Mouse (Mus musculus) erythroblast, embryonic 14.5 days (primary cell): ENCODE results near the gene Socs7. TPM values are rescaled to one million over a fixed set of nuclear protein-coding genes. Genes with fewer than 3 reads are reported as not detected.

Experiments used
- H3K27me3 ChIP-seq: 2 replicates; pipeline ENCODE4 v1.6.1; 2012; ENCODE audit warnings: inconsistent platforms; ENCODE audit not compliant: control insufficient read depth
- H3K36me3 ChIP-seq: 2 replicates; pipeline ENCODE4 v1.6.1; 2012; ENCODE audit warnings: mild to moderate bottlenecking, inconsistent platforms; ENCODE audit not compliant: control insufficient read depth
- H3K4me1 ChIP-seq: 2 replicates; pipeline ENCODE4 v1.6.1; 2012; ENCODE audit warnings: inconsistent platforms; ENCODE audit not compliant: control insufficient read depth
- H3K4me3 ChIP-seq: replicated peaks from 2 replicates; pipeline ENCODE3; 2012; ENCODE audit warnings: moderate library complexity, mild to moderate bottlenecking, inconsistent platforms
- H3K9me3 ChIP-seq: 2 replicates; pipeline ENCODE4 v1.6.1; 2012; ENCODE audit warnings: low read length, inconsistent platforms, mixed read lengths; ENCODE audit not compliant: control insufficient read depth
- GATA1 ChIP-seq: IDR thresholded peaks from 2 replicates; pipeline ENCODE4 v1.6.1; 2012; ENCODE audit warnings: low read length, inconsistent platforms, mixed read lengths
- TAL1 ChIP-seq: IDR thresholded peaks from 3 replicates; pipeline ENCODE4 v1.6.1; 2012; ENCODE audit warnings: low read length, inconsistent platforms, mixed read lengths
- polyA plus RNA-seq: library from polyadenylated mRNA; stranded (reverse); fragments of >175 nt; gene quantifications from 2 replicates; pipeline ENCODE4 v1.2.3, GENCODE M21; 2012

Gene Socs7
- polyA plus RNA-seq, 1 experiment = 0.19 TPM

DNA sequence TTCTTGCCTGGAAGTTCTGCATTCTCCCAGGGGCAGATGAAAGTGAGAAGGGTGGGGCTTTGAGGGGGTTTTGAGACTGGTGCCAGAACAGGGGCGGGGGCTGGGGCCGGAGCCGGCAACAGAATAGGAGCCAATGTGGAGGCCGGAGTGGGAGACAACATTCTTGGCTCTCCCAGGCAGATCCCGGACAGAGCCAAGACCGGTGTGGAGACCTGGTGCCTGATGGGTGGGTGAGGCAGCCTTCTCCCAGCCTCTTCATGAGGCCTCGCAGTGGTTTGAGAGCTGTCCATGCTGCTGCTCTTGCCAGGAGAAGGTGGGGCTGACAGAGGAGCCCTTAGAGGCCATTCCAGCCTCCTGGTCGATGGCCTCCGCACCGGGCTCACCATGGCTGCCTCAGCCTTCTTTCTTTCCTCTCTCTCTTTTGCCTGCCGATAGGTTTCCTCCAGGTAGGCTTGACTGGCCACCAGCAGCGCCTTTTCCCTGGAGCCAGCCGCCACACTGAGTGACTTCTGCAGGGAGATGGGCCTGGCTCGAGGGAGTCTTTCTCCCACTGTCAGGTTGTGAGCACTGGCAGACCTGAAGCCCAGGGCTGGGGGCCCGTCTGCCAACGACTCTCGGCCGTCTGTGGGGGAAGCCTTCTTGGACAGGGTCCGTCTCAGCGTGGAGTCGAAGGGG is 23.9 kb upstream of the Socs7 start:
- TF ChIP-seq GATA1 (no peak), TAL1 (no peak)
- Histone ChIP-seq H3K9me3 (no peaks in the 10 kb centered on the region), H3K36me3 (no peaks in the 10 kb centered on the region), H3K27me3 (peaks cover 49% of the 10 kb centered on the region), H3K4me3 (no peak overlapping the region), H3K4me1 (peaks cover 1% of the 10 kb centered on the region)

GRCm38 (mm10) chr11:97338977-97339315 is 23.4 kb upstream of the Socs7 start:
- TF ChIP-seq GATA1 (no peak), TAL1 (no peak)
- no peak overlapping the region for H3K4me3 ChIP-seq
- H3K27me3 ChIP-seq = peaks cover 51% of the 10 kb centered on the region
- no peaks in the 10 kb centered on the region for H3K36me3 ChIP-seq
- H3K9me3 ChIP-seq = no peaks in the 10 kb centered on the region
- peaks cover 6% of the 10 kb centered on the region for H3K4me1 ChIP-seq

- Histone ChIP-seq H3K9me3 (no peaks in the 10 kb centered on the region), H3K4me3 (no peak overlapping the region), H3K36me3 (no peaks in the 10 kb centered on the region), H3K27me3 (peaks cover 36% of the 10 kb centered on the region), H3K4me1 (peaks cover 8% of the 10 kb centered on the region)
- TF ChIP-seq GATA1 = no peak
- no peak for TF ChIP-seq TAL1
Measured at GRCm38 (mm10) chr11:97343175-97343574, 19.2 kb upstream of the Socs7 start.

- Histone ChIP-seq H3K27me3 (peaks cover 32% of the 10 kb centered on the region), H3K4me1 (peaks cover 8% of the 10 kb centered on the region), H3K9me3 (no peaks in the 10 kb centered on the region), H3K4me3 (peak overlapping the region; percentile 17), H3K36me3 (no peaks in the 10 kb centered on the region)
- no peak for TF ChIP-seq TAL1
Measured at GRCm38 (mm10) chr11:97343619-97344018, 18.7 kb upstream of the Socs7 start.

DNA sequence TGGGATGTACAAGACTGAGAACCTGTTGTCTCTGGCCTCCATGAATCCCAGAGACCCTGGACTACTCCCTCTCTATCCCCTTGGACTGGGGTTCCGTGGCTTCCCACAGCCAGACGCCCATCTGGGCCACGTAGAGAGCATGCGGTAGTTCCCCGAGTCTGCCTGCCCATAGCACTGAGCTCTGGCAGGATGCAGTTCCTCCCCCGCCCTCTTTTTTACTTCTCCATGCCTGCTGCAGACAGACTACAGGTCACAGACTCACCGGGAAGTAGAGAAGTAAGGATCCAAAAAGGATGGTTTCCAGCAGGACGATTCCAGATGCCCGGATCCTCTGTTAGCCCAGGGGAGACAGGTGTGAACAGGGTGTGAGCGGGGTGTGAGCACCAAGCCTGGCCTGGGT is 16.9 kb upstream of the Socs7 start:
- Histone ChIP-seq H3K4me3 (no peak overlapping the region), H3K9me3 (no peaks in the 10 kb centered on the region), H3K36me3 (no peaks in the 10 kb centered on the region), H3K27me3 (peaks cover 29% of the 10 kb centered on the region), H3K4me1 (peaks cover 14% of the 10 kb centered on the region)
- no peak for TF ChIP-seq GATA1
- TF ChIP-seq TAL1 = no peak

DNA sequence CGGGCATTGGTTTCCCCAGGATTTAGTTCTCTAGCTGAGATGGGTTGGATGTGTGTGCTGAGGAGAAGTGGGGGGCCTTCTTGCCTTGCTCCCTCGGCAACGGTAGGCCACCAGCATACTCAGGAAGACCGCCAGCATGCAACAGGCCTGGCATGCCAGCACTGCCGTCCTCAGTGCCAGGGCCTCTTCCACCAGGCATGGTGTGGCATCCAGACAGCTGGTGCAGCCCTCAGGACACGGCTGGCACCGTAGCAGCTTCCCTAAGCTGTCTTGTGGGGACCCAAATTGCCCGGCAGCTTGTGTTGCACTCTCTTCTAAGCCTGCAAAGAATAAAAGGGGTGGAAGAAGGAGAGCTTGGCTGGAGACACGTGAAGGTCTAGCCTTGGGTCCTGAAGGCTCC is 16.0 kb upstream of the Socs7 start:
- no peak for TF ChIP-seq TAL1
- TF ChIP-seq GATA1 = no peak
- H3K27me3 ChIP-seq = peaks cover 28% of the 10 kb centered on the region
- peaks cover 14% of the 10 kb centered on the region for H3K4me1 ChIP-seq
- H3K9me3 ChIP-seq = no peaks in the 10 kb centered on the region
- no peak overlapping the region for H3K4me3 ChIP-seq
- H3K36me3 ChIP-seq = no peaks in the 10 kb centered on the region

DNA sequence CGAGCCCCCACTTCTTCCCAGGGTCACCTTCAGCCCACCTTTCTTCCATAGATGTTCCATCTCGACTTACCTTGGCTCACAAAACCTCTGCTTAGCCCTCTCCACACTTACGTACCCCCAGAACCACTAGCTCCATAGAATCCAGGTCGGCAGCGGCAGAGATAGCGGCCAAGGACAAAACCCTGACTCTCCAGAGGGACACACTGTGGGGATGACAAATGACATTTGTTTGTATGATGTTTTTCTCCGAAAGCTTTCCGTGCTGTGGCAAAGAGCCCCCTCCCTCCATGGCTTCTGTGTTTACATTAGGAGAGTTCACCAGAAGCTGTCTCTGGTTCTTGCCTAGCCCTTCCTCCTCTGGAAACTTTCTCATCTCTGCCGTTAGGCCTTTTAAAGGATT is 15.1 kb upstream of the Socs7 start:
- Histone ChIP-seq H3K36me3 (no peaks in the 10 kb centered on the region), H3K4me3 (no peak overlapping the region), H3K9me3 (no peaks in the 10 kb centered on the region), H3K27me3 (peaks cover 26% of the 10 kb centered on the region), H3K4me1 (peaks cover 14% of the 10 kb centered on the region)
- TF ChIP-seq GATA1 (no peak), TAL1 (no peak)

DNA sequence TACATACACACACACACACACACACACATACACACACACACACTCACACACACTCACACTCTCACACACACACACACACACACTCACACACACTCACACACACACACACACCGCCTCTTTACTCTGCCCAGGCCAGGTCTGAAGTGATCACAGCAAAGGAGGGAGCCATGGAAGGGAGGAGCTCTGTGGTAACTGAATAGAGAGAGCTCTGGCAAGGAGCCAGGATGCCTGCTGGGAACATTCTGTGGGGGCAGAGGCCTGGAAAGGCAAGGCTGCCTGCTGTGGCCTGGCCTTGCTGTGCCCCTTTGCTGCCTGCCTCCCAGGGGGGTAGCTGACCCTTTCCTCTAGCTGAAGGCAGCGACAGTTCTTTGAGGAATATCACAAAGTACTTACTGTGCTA is 12.3 kb upstream of the Socs7 start:
- Histone ChIP-seq H3K4me1 (peaks cover 6% of the 10 kb centered on the region), H3K4me3 (no peak overlapping the region), H3K36me3 (no peaks in the 10 kb centered on the region), H3K9me3 (no peaks in the 10 kb centered on the region), H3K27me3 (peaks cover 21% of the 10 kb centered on the region)
- TF ChIP-seq TAL1 = no peak
- TF ChIP-seq GATA1 = no peak

GRCm38 (mm10) chr11:97352027-97352684 is 10.2 kb upstream of the Socs7 start, which contains the start of gene Gpr179:
Gene Gpr179, minus strand, starts transcription at chr11:97352077.
- H3K27me3 ChIP-seq = peaks cover 18% of the 10 kb centered on the region
- TF ChIP-seq TAL1 (no peak), GATA1 (no peak)
- H3K4me1 ChIP-seq = peaks cover 6% of the 10 kb centered on the region
- no peak within 1 kb of the TSS for H3K4me3 ChIP-seq
- no peaks in the 10 kb centered on the region for H3K9me3 ChIP-seq
- H3K36me3 ChIP-seq = no peaks in the 10 kb centered on the region
